Mouse (Mus musculus) cerebellum, postnatal 14 days (tissue): ENCODE measurements around the gene Mgat5.

Experiments
- DNase-seq, 2 experiments: peaks; one replicate each; pipeline ENCODE4 v3.0.0; 2021; ENCODE audit warnings: mixed read lengths in 2 of 2

Mgat5 gene

GRCm38 (mm10) chr1:127442880-127443877, 238.4 kb downstream of the Mgat5 start:
- DNase-seq, result no peak

DNA sequence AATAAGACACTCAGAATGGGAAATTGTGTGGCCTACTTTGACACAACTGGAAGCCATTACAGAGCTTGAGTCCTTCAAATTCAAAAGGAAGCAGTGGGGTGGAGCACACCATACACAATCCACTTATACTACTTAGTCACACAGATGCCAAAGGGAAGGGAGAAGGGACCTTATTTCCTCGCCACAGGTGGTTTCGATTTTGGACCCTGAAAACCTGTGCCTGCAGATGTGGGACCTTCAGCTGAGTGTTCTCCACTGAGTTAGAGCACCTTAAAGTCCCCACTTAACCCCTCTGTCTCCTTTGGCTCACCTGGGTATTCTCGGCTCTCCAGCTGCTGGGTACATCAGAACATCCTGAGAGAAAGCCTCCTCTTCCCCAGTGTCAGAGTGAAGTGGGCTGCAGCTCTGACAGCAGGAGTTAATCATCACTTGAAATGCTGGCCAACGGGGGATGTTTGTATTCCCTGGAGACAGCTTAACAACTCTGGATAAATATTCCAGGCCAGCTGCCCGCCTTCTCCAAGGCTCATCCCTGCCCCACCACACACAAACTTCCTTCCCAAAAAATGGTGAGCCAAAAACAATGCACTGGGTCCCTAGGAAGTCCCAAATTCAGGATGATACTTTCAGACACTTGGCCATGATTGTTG, 240.1 kb downstream of the Mgat5 start:
- DNase-seq, result no peak

DNA sequence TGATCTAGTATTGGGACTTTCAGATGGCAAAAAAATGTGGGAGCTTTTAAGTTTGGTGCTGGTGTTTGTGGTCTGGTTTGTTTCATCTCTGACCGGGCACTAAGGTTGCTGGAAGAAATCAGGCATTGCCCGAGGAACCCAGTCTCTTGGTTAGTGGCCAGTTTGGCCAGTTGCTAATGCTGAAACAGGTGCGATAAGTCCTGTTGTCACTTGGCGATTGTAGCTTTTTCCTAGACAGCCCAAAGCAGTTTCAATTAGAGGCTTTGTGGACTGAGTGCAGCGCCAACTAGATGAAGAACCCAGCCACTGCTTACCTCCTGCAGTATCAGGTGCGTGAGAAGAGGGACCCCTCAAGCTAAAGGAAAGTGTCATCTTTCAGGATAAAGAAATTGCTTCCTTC, 248.6 kb downstream of the Mgat5 start:
- DNase-seq, result no peak

DNA sequence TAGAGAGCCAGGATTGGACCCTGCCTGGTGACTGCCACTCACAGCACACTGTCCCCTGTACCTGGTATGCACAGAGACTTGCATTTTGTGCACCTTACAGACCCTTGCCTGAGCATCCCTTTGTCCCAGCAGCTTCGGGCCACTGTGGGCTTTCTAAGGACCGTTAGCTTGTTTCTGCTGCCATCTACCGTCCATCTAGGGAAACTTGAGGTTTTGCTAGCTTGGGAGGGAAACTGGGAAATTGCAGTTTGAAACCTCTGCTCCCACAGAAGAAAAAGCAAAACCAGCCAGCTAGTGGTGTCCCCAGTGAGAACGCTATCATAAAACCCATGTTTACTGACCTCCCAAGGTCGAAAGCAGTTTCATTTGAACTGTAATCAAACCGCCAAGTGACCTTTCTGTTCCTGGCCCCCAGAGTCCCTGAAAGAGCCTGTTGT, 254.2 kb downstream of the Mgat5 start:
- DNase-seq, result peak; percentile 82 to 85

- no peak for DNase-seq
Observed at GRCm38 (mm10) chr1:127459576-127459975, 254.8 kb downstream of the Mgat5 start.

GRCm38 (mm10) chr1:127461017-127461416, 256.2 kb downstream of the Mgat5 start:
- no peak for DNase-seq

- no peak for DNase-seq
Observed at GRCm38 (mm10) chr1:127464041-127464440, 259.2 kb downstream of the Mgat5 start.

DNA sequence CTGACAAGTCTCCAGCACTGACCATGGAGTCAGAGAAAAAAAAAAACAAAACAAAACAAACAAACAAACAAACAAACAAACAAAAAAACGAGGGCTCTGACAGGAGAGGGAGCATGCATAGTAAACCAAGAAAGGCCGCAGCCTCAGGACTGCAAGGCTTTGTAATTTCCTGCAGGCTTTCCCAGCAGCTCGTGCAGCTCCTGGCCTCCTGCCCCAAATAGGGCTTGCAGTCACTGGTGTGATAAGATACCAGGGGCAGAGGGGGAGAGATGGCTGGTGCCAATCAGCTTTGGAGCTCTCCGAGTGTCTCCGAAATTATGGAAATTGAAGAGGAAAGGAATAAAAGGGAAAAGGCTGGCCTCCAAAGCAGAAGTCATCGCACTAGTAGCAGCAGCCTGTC, 260.5 kb downstream of the Mgat5 start:
- no peak for DNase-seq

DNA sequence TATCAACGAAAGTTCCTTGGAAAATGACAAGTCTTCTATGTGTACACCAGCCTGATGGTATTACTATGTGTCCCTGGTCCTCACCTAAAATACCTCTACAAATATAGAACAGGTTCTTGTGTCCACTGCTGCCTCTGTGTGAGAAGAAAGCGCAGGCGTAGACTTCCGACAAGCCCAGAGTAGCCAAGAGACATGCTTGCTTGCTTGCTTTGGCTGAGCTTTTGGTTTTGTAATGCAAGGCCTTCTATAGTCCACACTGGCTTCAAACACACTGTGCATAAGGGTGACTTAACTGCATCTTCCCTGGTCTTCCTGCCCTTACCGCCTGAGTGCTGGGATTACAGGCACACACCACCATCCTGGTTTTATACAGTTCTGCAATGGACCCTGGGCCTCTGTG, 262.4 kb downstream of the Mgat5 start:
- DNase-seq, result no peak

- no peak for DNase-seq
Observed at GRCm38 (mm10) chr1:127470175-127470574, 265.4 kb downstream of the Mgat5 start.

GRCm38 (mm10) chr1:127475756-127476155, 270.9 kb downstream of the Mgat5 start:
- no peak for DNase-seq

GRCm38 (mm10) chr1:127482911-127483310, 278.1 kb downstream of the Mgat5 start:
- no peak for DNase-seq

- DNase-seq, result peak in 1 of 2 experiments; percentile 41
Observed at GRCm38 (mm10) chr1:127484188-127484587, 279.4 kb downstream of the Mgat5 start.

DNA sequence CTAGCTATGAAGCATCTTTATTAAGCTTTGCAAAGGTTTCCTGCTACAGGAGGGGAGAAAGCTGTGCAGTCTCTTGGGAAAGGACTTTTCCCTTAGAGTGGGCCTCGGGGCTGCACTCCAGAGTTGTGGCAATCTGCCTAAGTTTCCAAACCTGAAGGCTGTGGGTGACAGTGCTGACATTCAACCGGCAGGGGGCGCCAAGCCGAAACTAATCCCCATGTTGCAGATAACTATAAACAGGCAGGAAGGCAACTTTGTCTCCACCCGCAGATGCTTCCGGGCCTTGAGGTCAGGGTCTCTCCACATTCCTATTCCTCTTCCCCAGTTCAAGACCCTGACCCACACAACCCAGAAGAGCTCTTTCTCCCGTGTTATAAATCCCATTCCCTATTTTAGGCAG, 280.0 kb downstream of the Mgat5 start:
- peak; percentile 74 to 82 for DNase-seq

- DNase-seq, result peak; percentile 55 to 74
Observed at GRCm38 (mm10) chr1:127487161-127487560, 282.3 kb downstream of the Mgat5 start.

- DNase-seq, result peak; percentile 78 to 83
Observed at GRCm38 (mm10) chr1:127496737-127497543, 292.1 kb downstream of the Mgat5 start.

- DNase-seq, result no peak
Observed at GRCm38 (mm10) chr1:127498746-127499145, 293.9 kb downstream of the Mgat5 start.

DNA sequence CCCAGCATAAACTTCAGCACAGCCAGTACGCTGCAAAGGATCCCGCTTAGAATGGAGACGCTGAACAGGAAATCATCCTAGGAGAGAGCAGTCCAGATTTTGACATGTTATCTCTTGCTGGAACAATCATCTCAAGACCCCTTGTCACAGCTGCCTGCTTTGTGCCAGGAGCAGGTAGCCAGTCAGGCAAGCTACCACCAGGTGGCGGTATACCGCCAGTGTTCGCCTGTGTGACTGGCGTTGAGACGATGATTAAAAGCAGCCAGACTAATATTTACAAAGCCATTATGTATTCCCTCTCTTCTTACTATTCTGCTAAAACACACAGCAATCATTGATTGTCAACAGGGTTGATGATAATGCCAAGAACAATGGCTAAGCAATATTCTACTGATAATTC, 295.4 kb downstream of the Mgat5 start:
- peak; percentile 94 to 95 for DNase-seq

DNA sequence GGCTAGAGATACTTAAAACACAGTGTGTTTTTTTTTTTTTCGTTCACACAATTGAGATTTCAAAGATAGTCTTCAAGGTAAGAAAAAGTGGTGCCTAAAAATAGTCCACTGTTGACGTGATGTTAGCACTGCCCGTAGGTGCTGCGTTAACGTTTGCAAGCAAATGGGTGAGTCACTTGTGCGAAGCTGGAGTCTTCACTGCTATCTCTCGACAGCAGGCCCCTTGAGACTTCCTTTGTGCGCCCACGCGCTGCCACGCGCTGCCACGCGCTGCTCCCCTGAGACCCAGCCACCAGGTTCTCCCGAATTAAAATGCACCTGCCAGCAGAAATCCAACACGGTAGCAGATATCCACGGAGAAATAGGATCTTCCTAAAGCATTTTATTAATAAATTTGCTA, 295.9 kb downstream of the Mgat5 start:
- no peak for DNase-seq

- peak; percentile 50 to 73 for DNase-seq
Observed at GRCm38 (mm10) chr1:127507042-127507650, 302.3 kb downstream of the Mgat5 start.

GRCm38 (mm10) chr1:127508067-127508739, 303.4 kb downstream of the Mgat5 start:
- DNase-seq, result no peak

- peak; percentile 68 to 86 for DNase-seq
Observed at GRCm38 (mm10) chr1:127508921-127509320, 304.1 kb downstream of the Mgat5 start.
